Mouse (Mus musculus) megakaryocyte, embryonic 14.5 days (primary cell): ENCODE results near the gene Hipk3.

Experiments
- FLI1 ChIP-seq: IDR thresholded peaks from 2 replicates; pipeline ENCODE4 v1.6.1; 2012; ENCODE audit warnings: low read length, inconsistent platforms, mixed read lengths
- GATA1 ChIP-seq: IDR thresholded peaks from 3 replicates; pipeline ENCODE4 v1.6.1; 2012; ENCODE audit warnings: mixed read lengths, low read length, inconsistent platforms, borderline replicate concordance

- TF ChIP-seq FLI1 (no peak), GATA1 (no peak)
Observed at GRCm38 (mm10) chr2:104442341-104442740, 51.9 kb downstream of the Hipk3 start.
